Mouse (Mus musculus) fat pad, adult 2 months (tissue): ENCODE results near the gene Gm11562.

ENCODE experiments used
- DNase-seq: peaks from one replicate; pipeline ENCODE4 v3.0.0-alpha.2; 2011; ENCODE audit warnings: low read depth, low spot score; ENCODE audit errors: extremely low read depth

Gene Gm11562

DNA sequence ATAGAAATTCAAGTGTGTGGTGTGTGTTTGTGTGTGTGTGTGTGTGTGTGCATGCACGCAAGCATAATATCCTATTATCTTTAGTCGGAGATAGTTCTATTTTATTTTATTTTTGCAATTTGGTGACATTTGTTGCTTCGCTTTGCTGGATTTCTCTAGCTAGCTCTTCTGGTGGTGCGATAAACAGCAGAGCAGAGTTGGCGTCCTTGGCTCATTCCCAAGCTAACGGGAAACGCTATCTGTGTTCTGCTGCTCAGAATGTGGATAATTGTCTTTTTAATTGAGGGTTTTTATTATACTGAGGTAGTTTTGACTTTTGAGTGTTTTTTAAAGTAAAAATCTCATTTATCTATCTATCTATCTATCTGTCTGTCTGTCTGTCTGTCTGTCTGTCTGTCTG is 35.1 kb downstream of the Gm11562 start:
- DNase-seq: no peak

DNA sequence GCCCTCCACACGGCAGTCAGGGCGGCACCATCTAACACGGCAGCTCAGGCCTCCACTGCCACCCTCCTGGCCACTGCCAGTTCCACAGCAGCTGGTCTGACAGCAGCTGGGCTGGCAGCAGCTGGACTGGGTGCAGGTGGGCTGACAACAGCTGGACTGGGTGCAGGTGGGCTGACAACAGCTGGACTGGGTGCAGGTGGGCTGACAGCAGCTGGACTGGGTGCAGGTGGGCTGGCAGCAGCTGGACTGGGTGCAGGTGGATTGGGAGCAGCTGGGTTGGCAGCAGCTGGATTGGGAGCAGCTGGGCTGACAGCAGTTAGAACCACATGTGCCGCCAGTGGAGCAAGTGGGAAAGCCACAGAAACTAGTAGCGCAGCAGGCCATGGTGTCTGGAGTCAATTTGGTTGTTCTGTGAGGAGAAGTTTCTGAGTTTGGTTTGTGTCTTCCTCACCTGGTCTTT is 37.0 kb downstream of the Gm11562 start, which contains the start of gene Krtap1-4:
TSS of gene Krtap1-4 (minus strand) at position 410 of the 460 bp plus-strand sequence.
- no peak for DNase-seq

DNA sequence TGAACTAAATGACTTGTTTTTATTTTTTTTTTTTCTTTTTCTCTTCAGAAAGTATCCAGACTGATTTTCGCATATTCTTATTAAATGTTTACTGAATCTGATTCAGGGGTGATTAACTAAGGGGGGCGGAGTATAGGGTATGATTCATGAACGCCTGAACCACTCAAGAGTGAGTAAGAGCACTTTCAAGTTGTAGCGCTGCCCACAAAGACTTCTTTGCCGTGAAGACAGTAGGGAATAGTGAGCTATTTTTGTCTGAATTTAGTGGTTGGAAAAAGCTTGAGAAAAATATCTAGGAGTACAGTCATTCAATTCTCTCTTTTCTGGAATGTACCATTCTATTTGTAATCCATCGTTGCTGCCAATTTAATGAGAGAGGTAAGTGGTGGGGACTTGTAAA is 38.7 kb downstream of the Gm11562 start:
- DNase-seq: no peak

DNA sequence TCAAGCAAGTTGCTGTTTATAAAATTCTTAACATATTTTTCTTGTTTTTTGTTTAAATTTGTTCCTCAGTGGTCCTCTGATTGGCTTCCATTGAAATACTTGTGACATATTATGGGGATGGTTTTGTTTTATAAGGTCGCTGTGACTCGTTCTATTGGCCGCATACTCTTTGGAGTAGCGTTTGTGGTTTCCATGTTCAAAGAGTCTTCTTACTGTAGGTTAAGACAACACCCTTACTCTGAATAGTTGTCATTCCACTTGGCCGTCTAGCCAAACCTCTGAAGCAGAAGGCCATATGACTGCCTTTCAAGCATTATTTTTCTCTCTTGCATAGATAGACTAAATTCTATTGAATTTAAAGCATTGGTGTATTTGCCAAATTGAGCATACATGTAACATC is 39.2 kb downstream of the Gm11562 start:
- DNase-seq: no peak

DNA sequence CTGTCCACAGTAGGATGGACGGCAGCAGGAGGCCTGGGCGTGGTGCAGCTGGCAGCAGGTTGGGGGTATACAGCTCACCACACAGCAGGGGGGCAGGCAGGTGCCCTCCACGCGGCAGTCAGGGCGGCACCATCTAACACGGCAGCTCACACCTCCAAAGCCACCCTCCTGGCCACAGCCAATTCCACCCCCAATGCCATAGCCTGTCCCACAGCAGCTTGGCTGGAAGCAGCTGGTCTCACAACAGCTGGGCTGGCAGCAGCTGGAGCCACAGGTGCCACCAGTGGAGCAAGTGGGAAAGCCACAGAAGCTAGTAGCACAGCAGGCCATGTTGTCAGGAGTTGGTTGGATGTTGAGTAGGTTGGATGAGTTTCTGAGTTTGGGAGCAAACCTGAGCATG is 39.6 kb downstream of the Gm11562 start, which contains the start of gene Krtap1-5:
TSS of gene Krtap1-5 (minus strand) at position 381 of the 400 bp plus-strand sequence.
- DNase-seq: no peak

DNA sequence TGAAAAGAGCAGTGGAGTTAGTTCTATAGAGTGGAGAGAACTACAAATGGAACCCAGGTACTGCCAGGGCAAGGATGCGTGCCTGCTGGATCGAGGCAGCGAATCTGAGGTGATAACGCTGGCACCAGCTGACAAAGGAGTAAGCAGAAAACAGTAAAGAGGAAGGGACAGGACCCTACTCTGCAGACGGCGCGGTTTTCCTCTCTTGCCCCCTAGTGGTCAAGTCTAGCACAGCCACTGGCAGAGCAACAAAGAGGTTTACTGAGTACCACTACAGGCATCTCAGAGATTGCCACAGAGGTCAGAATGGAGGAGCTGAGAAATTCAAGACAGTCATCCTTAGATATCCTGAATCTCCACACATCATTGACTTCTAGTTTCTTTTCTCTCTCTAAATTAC is 46.1 kb downstream of the Gm11562 start:
- no peak for DNase-seq

DNA sequence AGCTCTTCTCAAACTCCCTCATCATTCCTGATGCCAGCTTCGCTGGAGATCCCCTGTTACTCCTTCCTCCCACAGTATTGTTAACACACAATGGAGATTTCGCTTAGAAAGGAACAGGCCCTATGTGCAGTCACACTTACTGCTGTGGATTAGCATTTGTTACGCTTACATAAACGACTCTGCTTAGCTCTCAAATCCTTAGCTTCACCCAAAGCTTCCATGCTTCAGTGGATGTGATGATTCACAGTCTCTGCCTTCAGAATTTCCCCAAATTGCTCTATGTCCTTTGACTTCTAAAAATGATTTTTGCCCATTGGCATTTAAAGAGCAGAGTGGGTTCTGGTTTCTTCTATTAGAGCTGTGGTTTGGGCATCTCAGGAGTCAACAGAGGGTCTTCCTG is 47.1 kb downstream of the Gm11562 start:
- DNase-seq: no peak
